Mouse (Mus musculus) embryonic facial prominence, embryonic 12.5 days (tissue): Measurements from ENCODE around the gene Trappc3l. TPM values are rescaled to one million over a fixed set of nuclear protein-coding genes. Genes with fewer than 3 reads are reported as not detected.
"Not testable (repeated sequence)": the region's sequence is repeated elsewhere in the genome, so short reads cannot be mapped to it uniquely, and the experiment has no call there.

Experiments
- ATAC-seq: fragments of 200-750 bp; cut with Nextera tagmentation; 2 replicates; pipeline ENCODE4 v1.8.0; 2017; ENCODE audit not compliant: insufficient number of reproducible peaks, insufficient read depth, low FRiP score, low TSS enrichment
- H3K27ac ChIP-seq: fragments of 300-500 bp; sonication (generic); 2 replicates; pipeline ENCODE4 v1.5.1; 2016; ENCODE audit warnings: mild to moderate bottlenecking
- H3K27me3 ChIP-seq: fragments of 300-500 bp; sonication (generic); 2 replicates; pipeline ENCODE4 v1.6.1; 2016; ENCODE audit warnings: mild to moderate bottlenecking, moderate library complexity
- H3K36me3 ChIP-seq: fragments of 300-500 bp; sonication (generic); 2 replicates; pipeline ENCODE4 v1.6.1; 2016; ENCODE audit warnings: mild to moderate bottlenecking
- H3K4me1 ChIP-seq: fragments of 300-500 bp; sonication (generic); 2 replicates; pipeline ENCODE4 v1.6.1; 2016
- H3K4me2 ChIP-seq: fragments of 300-500 bp; sonication (generic); replicated peaks from 2 replicates; pipeline ENCODE4 v1.6.1; 2016; ENCODE audit warnings: mild to moderate bottlenecking, moderate library complexity
- H3K4me3 ChIP-seq: fragments of 300-500 bp; sonication (generic); 2 replicates; pipeline ENCODE4 v1.5.1; 2016; ENCODE audit warnings: mild to moderate bottlenecking
- H3K9ac ChIP-seq: fragments of 300-500 bp; sonication (generic); 2 replicates; pipeline ENCODE4 v1.6.1; 2016; ENCODE audit warnings: mild to moderate bottlenecking, moderate library complexity
- H3K9me3 ChIP-seq: fragments of 300-500 bp; sonication (generic); 2 replicates; pipeline ENCODE4 v1.6.1; 2016; ENCODE audit warnings: mild to moderate bottlenecking, moderate library complexity
- WGBS: fragments of 180-500 bp; shearing (Covaris S2); methylation state at CpG from one replicate; pipeline ENCODE4 v1.1.7; 2016; 5-methylcytosine and 5-hydroxymethylcytosine counted together
- polyA plus RNA-seq: library from polyadenylated mRNA; unstranded; fragments of >200 nt; fragmentation: Nextera tagmentation; extraction: Ambion mirVana; gene quantifications from 2 replicates; pipeline ENCODE4 v1.2.1, GENCODE M21; 2016

Trappc3l gene
- polyA plus RNA-seq: not detected in 2 replicates

DNA sequence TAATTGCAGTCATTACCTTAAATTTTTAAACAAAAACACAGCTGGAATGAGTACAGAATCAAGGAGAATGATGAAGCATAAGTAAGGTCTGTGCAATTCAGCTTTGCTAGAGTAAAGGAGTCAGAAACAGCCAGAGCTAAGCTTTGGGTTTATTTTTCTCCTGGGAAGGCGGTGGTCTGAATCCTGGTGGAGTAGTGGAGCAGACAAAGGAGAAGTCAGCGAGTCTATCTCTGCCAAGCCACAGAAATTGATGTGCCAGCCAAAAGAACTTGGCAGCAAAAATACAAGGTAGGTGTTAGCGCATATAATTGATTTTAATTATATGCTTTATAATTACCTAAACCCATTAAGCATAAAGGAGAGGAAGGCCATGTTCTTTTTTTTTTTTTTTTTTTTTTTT lies at the start of gene Trappc3l:
Trappc3l (plus strand) TSS at position 197 of the 400 bp plus-strand sequence.
- Histone ChIP-seq H3K27me3 (no peaks in the 10 kb centered on the region), H3K9me3 (no peaks in the 10 kb centered on the region), H3K4me3 (no peak within 1 kb of the TSS), H3K36me3 (no peaks in the 10 kb centered on the region), H3K4me2 (no peak within 1 kb of the TSS), H3K27ac (0 out of 2 replicates have a peak within 1 kb of the TSS, but pooled peaks have one; percentile 42), H3K4me1 (no peaks in the 10 kb centered on the region; the same call in 1 of the 2 replicates), H3K9ac (no peak within 1 kb of the TSS)
- no peak for ATAC-seq
- WGBS: 56% methylated on average over 3 of the region's 3 CpGs

DNA sequence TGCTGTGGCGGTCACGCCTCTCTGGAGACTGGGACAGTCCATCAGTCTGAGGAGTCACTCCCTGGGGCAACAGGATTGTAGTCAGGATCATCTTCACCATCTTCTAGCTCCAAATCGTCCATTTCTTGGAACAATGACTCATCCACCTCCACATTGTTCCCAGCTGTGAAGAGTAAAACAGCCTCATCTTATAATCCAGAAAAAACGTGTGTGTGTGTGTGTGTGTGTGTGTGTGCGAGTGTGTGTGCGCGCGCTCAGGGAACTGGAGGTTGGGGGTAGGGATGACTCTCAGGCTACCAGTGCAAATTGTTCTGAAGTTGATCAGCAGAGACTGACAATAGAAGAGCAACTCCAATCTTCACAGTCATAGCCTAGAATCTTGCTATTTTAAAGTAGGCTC lies 40.7 kb upstream of the Trappc3l start:
- H3K9me3 ChIP-seq, H3K4me2 ChIP-seq, H3K27ac ChIP-seq, H3K4me1 ChIP-seq, H3K4me3 ChIP-seq, ATAC-seq, H3K27me3 ChIP-seq, H3K9ac ChIP-seq: not testable (repeated sequence)
- 87% methylated on average over 6 of the region's 8 CpGs for WGBS
- H3K36me3 ChIP-seq: peaks cover 66% of the 10 kb centered on the region

DNA sequence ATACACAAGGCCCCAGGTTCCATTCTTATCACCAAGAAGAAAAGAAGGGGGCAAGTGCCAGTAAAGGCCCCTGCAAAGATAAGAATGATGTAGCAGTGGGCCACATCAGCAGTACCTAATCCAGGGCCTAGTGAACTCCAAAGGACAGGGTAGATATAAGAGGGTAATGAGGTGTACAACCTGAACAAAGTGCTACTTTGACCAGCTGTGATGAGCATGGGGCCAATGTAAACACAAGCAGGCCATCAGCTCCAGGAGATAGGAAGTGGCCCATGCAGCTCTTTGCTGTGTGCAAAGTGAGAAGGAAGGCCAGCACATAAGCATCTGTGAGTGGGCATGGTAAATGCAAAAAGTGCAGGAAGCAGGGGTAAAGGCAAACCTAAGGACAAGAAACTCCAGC lies 39.0 kb upstream of the Trappc3l start:
- H3K27ac ChIP-seq: no peak overlapping the region
- peaks cover 58% of the 10 kb centered on the region for H3K36me3 ChIP-seq
- H3K4me1 ChIP-seq: no peaks in the 10 kb centered on the region
- H3K27me3 ChIP-seq: no peaks in the 10 kb centered on the region
- no peaks in the 10 kb centered on the region for H3K9me3 ChIP-seq
- ATAC-seq: no peak
- no peak overlapping the region for H3K4me2 ChIP-seq
- H3K4me3 ChIP-seq: no peak overlapping the region
- no peak overlapping the region for H3K9ac ChIP-seq

DNA sequence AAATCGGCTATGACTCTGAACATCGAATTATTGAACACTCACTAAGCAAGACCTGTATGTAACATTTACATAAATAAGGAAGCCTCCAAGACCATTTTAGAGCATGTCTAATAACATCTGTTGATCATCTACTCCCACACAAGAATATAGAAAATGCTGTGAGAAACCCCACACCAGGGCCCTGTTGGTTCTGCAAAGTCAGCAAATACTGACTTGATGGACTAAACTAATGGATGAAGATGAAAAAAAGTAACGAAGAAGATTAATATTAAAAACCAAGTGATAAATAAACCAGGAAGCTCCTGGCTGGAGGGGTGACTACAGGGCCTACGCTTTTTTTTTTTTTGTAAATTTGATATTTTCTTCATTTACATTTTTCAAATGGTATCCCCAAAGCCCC lies 24.8 kb upstream of the Trappc3l start:
- whole genome bisulfite sequencing: 92% methylated on average over 4 of the region's 4 CpGs
- Histone ChIP-seq H3K9me3 (no peaks in the 10 kb centered on the region), H3K4me2 (no peak overlapping the region), H3K4me1 (no peaks in the 10 kb centered on the region), H3K27me3 (no peaks in the 10 kb centered on the region), H3K27ac (no peak overlapping the region), H3K36me3 (peaks cover 23% of the 10 kb centered on the region; the same call in 1 of the 2 replicates), H3K9ac (no peak overlapping the region), H3K4me3 (no peak overlapping the region)
- ATAC-seq: no peak

DNA sequence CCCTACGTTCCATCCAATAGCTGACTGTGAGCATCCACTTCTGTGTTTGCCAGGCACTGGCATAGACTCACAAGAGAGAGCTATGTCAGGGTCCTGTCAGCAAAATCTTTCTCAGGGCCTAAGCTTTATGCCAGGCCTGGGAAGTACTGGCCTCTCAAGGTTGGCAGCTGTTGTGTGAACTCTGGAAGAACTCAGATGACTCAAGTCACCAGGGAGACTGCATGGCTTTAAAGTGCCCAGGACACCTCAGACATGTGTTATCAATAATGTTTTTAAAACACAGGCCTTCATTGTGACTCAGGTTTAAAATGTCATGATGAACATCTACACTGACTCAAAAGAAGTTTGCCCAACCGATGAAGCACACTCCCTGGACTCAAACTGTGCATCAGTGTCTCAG lies 24.2 kb upstream of the Trappc3l start:
- Histone ChIP-seq H3K27ac (no peak overlapping the region), H3K4me2 (no peak overlapping the region), H3K4me1 (peaks cover 5% of the 10 kb centered on the region), H3K4me3 (no peak overlapping the region), H3K27me3 (no peaks in the 10 kb centered on the region), H3K9ac (no peak overlapping the region), H3K36me3 (peaks cover 17% of the 10 kb centered on the region; the same call in 1 of the 2 replicates), H3K9me3 (no peaks in the 10 kb centered on the region)
- ATAC-seq: no peak
- WGBS: 66% methylated on average over 2 of the region's 2 CpGs

DNA sequence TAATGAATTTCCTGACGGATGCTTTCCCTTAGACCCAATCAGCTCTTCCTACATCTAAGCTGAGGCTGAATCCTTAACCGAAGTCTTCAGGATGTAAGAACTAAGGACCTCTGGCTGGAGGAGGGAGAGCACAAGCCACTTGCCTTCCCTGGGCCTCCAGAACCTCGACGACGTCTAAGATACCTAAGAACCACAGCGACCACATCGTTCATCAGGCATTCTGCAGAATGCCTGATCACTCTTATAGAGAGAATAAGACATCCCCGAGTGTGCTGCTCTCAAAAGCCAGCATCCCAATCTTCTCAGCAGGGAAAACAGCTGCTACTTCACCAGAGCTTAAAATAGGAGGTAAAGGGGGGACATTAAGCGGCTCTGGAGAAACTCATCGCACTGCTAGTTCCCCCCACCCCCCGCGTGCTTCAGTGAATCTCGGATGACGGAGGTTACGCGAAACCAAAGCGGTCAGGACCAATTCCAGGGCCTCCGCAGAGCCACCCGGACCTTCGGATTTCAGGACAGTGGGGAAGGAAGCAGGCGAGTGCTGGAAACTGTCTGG lies 18.6 kb upstream of the Trappc3l start:
- H3K4me3 ChIP-seq: peak overlapping the region; percentile 87
- H3K4me1 ChIP-seq: peaks cover 13% of the 10 kb centered on the region
- H3K4me2 ChIP-seq: peak overlapping the region; percentile 67
- peak overlapping the region; percentile 94 for H3K27ac ChIP-seq
- under 1% methylated on average over 21 of the region's 21 CpGs for WGBS
- no peaks in the 10 kb centered on the region for H3K27me3 ChIP-seq
- peaks cover 5% of the 10 kb centered on the region; the same call in 1 of the 2 replicates for H3K36me3 ChIP-seq
- no peak for ATAC-seq
- peak overlapping the region; percentile 88 for H3K9ac ChIP-seq
- no peaks in the 10 kb centered on the region for H3K9me3 ChIP-seq

DNA sequence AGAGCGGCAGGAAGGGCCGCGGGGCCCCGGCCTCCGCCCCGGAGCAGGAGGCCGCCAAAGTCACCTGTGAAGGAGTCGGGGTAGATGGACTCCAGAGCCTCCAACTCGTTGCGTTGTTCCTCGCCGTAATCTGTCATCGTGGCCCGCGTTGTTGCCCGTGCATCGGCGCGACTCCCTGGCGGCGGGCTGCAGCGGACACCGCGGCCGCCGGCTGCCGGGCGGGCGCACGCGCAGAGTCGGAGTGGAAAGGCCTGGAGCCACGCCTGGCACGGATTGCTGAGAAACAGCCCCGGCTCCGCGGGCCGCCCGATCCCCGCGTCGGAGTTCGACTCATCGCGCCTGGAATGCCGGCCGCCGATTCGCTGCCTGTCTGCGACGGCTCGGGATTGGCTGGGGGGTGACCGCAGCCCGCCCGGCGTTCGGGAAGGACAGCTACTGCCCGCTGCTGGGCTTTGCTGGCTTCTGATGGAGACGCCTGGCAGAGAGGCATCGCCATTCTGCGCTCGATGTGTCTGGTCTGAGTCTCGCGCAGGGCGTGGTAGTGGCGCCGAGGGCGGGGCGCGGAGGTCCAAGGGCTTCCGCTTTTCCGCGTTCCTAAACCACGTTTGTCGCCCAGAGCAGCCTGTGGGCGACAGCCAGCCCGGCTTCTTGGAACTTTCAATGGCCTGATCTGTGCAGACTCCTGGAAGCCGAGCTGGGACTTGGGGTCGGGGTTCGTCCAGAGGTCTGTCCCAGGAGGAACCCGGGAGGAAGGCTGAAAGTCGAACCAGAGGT lies 17.9 kb upstream of the Trappc3l start, which contains the start of gene Rwdd1:
Rwdd1 (minus strand) TSS at position 323 of the 774 bp plus-strand sequence.
- H3K27me3 ChIP-seq: no peaks in the 10 kb centered on the region
- peaks cover 5% of the 10 kb centered on the region; the same call in 1 of the 2 replicates for H3K36me3 ChIP-seq
- peak within 1 kb of the TSS; percentile 88 for H3K9ac ChIP-seq
- H3K4me2 ChIP-seq: peak within 1 kb of the TSS; percentile 67
- peak within 1 kb of the TSS; percentile 94 for H3K27ac ChIP-seq
- under 1% methylated on average over 69 of the region's 82 CpGs for WGBS
- peak; percentile 100 for ATAC-seq
- H3K4me1 ChIP-seq: peaks cover 13% of the 10 kb centered on the region
- no peaks in the 10 kb centered on the region for H3K9me3 ChIP-seq
- peak within 1 kb of the TSS; percentile 87 for H3K4me3 ChIP-seq

DNA sequence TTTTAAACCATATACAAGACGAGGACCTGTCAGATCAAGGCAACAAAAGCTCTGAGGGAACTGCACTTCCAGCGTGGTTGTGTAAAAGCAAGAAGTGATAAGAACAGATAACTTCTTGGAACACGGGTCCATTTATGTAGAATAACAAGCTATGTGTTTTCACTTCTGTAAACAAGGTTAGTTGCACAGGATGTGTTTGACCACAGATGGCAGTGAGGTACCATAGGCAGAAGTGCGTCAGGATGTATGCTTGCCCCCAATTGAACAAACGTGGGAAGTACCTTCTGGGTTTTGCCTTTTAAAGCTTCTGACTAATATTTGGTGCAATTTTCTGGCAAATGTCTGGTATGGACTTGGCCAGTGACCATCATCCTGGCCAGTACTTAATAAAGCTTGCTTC lies 7.1 kb upstream of the Trappc3l start:
- Histone ChIP-seq H3K27ac (no peak overlapping the region), H3K9me3 (no peaks in the 10 kb centered on the region), H3K9ac (no peak overlapping the region), H3K4me1 (no peaks in the 10 kb centered on the region), H3K4me3 (no peak overlapping the region), H3K27me3 (no peaks in the 10 kb centered on the region), H3K36me3 (no peaks in the 10 kb centered on the region), H3K4me2 (no peak overlapping the region)
- ATAC-seq: no peak
- whole genome bisulfite sequencing: 78% methylated on average over 5 of the region's 5 CpGs

DNA sequence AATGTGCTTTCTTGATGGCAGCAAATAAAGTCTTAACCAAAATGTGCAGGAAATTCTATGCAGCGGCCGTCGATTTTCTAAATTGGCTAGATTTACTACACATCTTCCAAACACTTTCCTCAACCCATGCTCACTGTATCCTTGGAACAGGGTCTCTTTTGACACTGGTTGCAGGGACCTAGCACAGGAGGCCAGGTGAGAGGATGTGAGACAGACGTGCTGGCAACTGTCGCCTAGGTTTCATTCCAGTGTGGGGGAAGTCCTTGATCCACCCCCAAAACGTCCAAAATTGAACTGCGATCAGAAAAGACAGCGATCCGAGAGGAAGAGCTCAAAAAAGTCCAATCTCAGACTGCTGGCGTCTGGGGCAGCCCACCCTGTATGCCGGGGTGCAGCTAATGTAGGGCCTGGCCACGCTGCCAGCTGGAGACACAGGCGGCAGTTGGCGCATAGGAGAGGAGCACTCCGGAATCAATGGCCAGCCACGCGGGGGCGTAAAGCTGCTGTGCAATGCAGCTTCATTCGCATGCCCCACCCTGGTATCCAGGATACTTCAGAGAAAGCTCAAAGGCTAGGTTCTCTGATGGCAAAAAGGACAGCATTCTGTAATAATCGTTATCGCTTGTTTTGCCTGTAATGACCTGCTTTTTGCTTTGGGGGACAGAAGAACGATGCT lies 3.6 kb upstream of the Trappc3l start:
- Histone ChIP-seq H3K36me3 (no peaks in the 10 kb centered on the region), H3K9ac (no peak overlapping the region), H3K27me3 (no peaks in the 10 kb centered on the region), H3K4me2 (peak overlapping the region; percentile 30; the same call in 1 of the 2 replicates), H3K4me3 (no peak overlapping the region), H3K9me3 (no peaks in the 10 kb centered on the region), H3K4me1 (no peaks in the 10 kb centered on the region; the same call in 1 of the 2 replicates), H3K27ac (no peak overlapping the region)
- WGBS: 19% methylated on average over 22 of the region's 22 CpGs
- ATAC-seq: peak; percentile 86

DNA sequence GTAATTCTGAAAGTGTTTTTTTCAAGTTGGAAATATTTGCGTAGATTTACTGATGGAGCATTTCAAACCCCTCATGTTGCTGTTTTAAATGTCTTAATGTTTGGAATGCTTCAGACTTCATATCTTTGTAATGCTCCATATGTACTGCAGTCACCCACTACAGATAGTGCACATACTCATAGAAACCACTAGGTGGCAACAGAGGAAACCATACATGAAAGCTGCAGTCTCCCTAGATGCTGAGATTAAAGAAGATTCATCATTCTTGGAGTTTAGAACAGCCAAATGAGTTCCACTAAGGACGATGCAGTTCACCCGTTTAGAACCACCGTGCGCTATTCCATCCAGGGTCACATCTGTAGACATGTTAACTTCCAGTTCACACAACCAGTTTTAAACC lies 810 bp upstream of the Trappc3l start:
- 0 out of 2 replicates have a peak, but pooled peaks have one; percentile 56 for ATAC-seq
- no peak overlapping the region for H3K27ac ChIP-seq
- no peak overlapping the region for H3K4me3 ChIP-seq
- H3K9me3 ChIP-seq: no peaks in the 10 kb centered on the region
- no peaks in the 10 kb centered on the region; the same call in 1 of the 2 replicates for H3K4me1 ChIP-seq
- no peaks in the 10 kb centered on the region for H3K27me3 ChIP-seq
- WGBS: 12% methylated on average over 5 of the region's 5 CpGs
- H3K36me3 ChIP-seq: no peaks in the 10 kb centered on the region
- no peak overlapping the region for H3K4me2 ChIP-seq
- no peak overlapping the region for H3K9ac ChIP-seq

DNA sequence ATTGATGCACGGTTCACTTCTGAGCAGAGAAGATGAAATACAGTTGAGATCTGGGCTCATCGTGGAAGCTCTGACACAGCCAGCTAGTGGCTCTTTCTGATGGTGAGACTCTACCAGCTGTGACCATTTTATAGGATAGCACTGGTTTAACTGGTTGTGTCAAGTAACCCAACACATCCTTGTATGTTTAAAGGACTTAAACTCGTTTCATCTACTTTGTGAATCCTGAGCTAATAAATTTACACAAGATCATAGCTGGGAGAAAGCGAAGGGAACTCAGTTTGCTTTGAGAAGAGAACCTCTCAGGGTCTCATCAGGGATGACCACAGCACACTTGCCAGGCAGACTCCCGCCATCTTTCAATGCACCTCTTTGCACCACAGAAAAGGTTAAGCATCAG lies 6.8 kb downstream of the Trappc3l start, which contains the start of gene Calhm4:
Calhm4 (minus strand) TSS at position 101 of the 400 bp plus-strand sequence.
- Histone ChIP-seq H3K27ac (no peak within 1 kb of the TSS), H3K4me2 (no peak within 1 kb of the TSS), H3K27me3 (no peaks in the 10 kb centered on the region), H3K4me3 (no peak within 1 kb of the TSS), H3K36me3 (no peaks in the 10 kb centered on the region), H3K9ac (no peak within 1 kb of the TSS), H3K9me3 (no peaks in the 10 kb centered on the region), H3K4me1 (no peaks in the 10 kb centered on the region)
- WGBS: 86% methylated on average over 5 of the region's 5 CpGs
- no peak for ATAC-seq
